Mouse (Mus musculus): ENCODE measurements around the gene Gm11563. TPM values are rescaled to one million over a fixed set of nuclear protein-coding genes. Genes with fewer than 3 reads are reported as not detected.
"Not testable (repeated sequence)": the region's sequence is repeated elsewhere in the genome, so short reads cannot be mapped to it uniquely, and the experiment has no call there.

The Gm11563 gene
- not detected in 2 replicates for polyA plus RNA-seq (2015; fragmentation: Nextera tagmentation; extraction: Ambion mirVana)

DNA sequence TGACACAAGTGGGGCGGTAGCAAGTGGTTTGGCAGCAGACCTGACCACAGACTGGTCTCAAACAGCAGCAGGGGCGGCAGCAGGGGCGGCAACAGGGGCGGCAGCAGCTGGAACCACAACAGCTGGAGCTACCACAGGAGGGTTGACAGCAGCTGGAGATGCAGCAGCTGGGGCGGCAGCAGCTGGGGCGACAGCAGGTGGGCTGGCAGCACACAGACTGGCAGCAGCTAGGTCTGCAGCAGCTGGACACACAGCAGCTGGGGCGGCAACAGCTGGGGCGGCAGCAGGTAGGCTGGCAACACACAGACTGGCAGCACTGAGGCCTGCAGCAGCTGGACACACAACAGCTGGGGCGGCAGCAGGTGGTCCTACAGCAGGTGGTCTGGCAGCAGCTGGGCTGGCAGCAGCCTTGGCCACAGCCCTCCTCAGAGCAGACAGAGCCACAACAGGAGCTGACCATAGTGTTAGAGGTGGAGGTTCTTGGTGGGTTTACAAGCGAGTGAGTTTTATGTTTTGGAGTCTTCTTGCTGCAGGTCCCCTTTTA, at the start of gene Gm11563:
TSS of gene Gm11563 (minus strand) at position 494 of the 544 bp plus-strand sequence.
- H3K27me3 ChIP-seq (ENCODE audit: control insufficient read depth, insufficient read depth, low read length); H3K4me1 ChIP-seq (replicated peaks; ENCODE audit: control insufficient read depth, insufficient read depth); ATAC-seq (ENCODE audit: low FRiP score, low TSS enrichment); DNase-seq (ENCODE audit: low spot score); H3K4me3 ChIP-seq (ENCODE audit: low read depth, low read length); H3K4me2 ChIP-seq (replicated peaks; ENCODE audit: low read depth); H3K36me3 ChIP-seq (ENCODE audit: control insufficient read depth, insufficient read depth, low read length); H3K27ac ChIP-seq (replicated peaks); H3K9ac ChIP-seq (ENCODE audit: low read length); H3K9me3 ChIP-seq (ENCODE audit: control insufficient read depth, low read length): not testable (repeated sequence)
- 58% methylated on average over 10 of the region's 10 CpGs for WGBS

DNA sequence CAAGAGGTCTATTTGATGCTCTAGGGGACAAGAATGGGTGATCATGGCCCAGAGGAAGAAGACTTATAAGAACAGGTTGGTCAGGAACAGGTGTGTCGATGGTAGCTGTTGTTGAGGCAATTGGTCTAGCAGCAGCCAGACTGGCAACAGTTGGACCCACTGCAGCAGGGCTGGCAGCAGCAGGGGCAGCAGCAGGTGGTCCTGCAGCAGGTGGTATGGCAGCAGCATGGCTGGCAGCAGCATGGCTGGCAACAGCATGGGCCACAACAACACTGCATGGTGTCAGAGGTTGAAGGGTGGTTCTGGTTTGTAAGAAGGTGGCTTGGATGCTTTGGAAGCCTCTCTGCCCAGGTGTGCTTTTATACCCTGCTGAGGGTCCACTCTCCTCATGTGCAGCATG, 31.7 kb upstream of the Gm11563 start, which contains the start of gene Gm14190:
TSS of gene Gm14190 (minus strand) at position 278 of the 400 bp plus-strand sequence.
- WGBS: 100% methylated on average over 1 of the region's 1 CpGs
- H3K36me3 ChIP-seq (ENCODE audit: control insufficient read depth, insufficient read depth, low read length): no peaks in the 10 kb centered on the region
- no peak within 1 kb of the TSS for H3K4me2 ChIP-seq (replicated peaks; ENCODE audit: low read depth)
- no peaks in the 10 kb centered on the region for H3K4me1 ChIP-seq (replicated peaks; ENCODE audit: control insufficient read depth, insufficient read depth)
- no peak within 1 kb of the TSS for H3K9ac ChIP-seq (ENCODE audit: low read length)
- H3K27me3 ChIP-seq (ENCODE audit: control insufficient read depth, insufficient read depth, low read length): no peaks in the 10 kb centered on the region
- H3K9me3 ChIP-seq (ENCODE audit: control insufficient read depth, low read length): no peaks in the 10 kb centered on the region
- no peak within 1 kb of the TSS for H3K4me3 ChIP-seq (ENCODE audit: low read depth, low read length)
- no peak within 1 kb of the TSS for H3K27ac ChIP-seq (replicated peaks)
- DNase-seq (ENCODE audit: low spot score): no peak
- TF ChIP-seq CTCF (IDR thresholded peaks at IDR 0.05; ENCODE audit: low read depth) (no peak), EP300 (optimal IDR thresholded peaks at IDR 0.05) (no peak)
- ATAC-seq (ENCODE audit: low FRiP score, low TSS enrichment): no peak

GRCm38 (mm10) chr11:99685235-99685634, 26.5 kb upstream of the Gm11563 start:
- H3K27me3 ChIP-seq (ENCODE audit: control insufficient read depth, insufficient read depth, low read length); H3K4me3 ChIP-seq (ENCODE audit: low read depth, low read length); H3K9me3 ChIP-seq (ENCODE audit: control insufficient read depth, low read length); H3K36me3 ChIP-seq (ENCODE audit: control insufficient read depth, insufficient read depth, low read length); DNase-seq (ENCODE audit: low spot score); H3K4me1 ChIP-seq (replicated peaks; ENCODE audit: control insufficient read depth, insufficient read depth); H3K9ac ChIP-seq (ENCODE audit: low read length); ATAC-seq (ENCODE audit: low FRiP score, low TSS enrichment); H3K4me2 ChIP-seq (replicated peaks; ENCODE audit: low read depth); H3K27ac ChIP-seq (replicated peaks): not testable (repeated sequence)
- 58% methylated on average over 1 of the region's 1 CpGs for WGBS

DNA sequence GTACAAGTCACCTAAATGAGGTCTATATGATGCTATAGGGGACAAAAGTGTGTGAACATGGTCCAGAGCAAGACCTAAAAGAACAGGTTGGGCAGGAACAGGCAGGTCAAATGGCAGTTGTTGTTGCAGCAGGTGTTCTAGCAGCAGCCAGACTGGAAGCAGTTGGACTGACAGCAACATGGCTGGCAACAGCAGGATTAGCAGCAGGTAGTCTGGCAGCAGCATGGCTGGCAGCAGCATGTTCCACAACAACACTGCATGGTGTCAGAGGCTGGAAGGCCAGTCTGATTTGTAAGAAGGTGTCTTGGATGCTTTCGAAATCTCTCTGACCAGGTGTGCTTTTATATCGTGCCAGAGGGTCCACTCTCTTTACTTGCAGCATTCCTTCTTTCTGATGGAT, 24.7 kb upstream of the Gm11563 start:
- H3K27ac ChIP-seq (replicated peaks): no peak overlapping the region
- no peaks in the 10 kb centered on the region for H3K36me3 ChIP-seq (ENCODE audit: control insufficient read depth, insufficient read depth, low read length)
- no peak for DNase-seq (ENCODE audit: low spot score)
- no peak overlapping the region for H3K9ac ChIP-seq (ENCODE audit: low read length)
- no peaks in the 10 kb centered on the region for H3K4me1 ChIP-seq (replicated peaks; ENCODE audit: control insufficient read depth, insufficient read depth)
- 84% methylated on average over 2 of the region's 2 CpGs for WGBS
- ATAC-seq (ENCODE audit: low FRiP score, low TSS enrichment): no peak
- TF ChIP-seq CTCF (IDR thresholded peaks at IDR 0.05; ENCODE audit: low read depth) (no peak), EP300 (optimal IDR thresholded peaks at IDR 0.05) (no peak)
- no peak overlapping the region for H3K4me2 ChIP-seq (replicated peaks; ENCODE audit: low read depth)
- no peak overlapping the region for H3K4me3 ChIP-seq (ENCODE audit: low read depth, low read length)
- no peaks in the 10 kb centered on the region for H3K9me3 ChIP-seq (ENCODE audit: control insufficient read depth, low read length)
- H3K27me3 ChIP-seq (ENCODE audit: control insufficient read depth, insufficient read depth, low read length): no peaks in the 10 kb centered on the region

GRCm38 (mm10) chr11:99665860-99666259, 7.1 kb upstream of the Gm11563 start, which contains the start of gene Krtap4-6:
TSS of gene Krtap4-6 (minus strand) at chr11:99665960.
- no peak within 1 kb of the TSS for H3K9ac ChIP-seq (ENCODE audit: low read length)
- no peak for TF ChIP-seq EP300 (optimal IDR thresholded peaks at IDR 0.05)
- TF ChIP-seq CTCF (IDR thresholded peaks at IDR 0.05; ENCODE audit: low read depth): no peak
- H3K27ac ChIP-seq (replicated peaks): no peak within 1 kb of the TSS
- DNase-seq (ENCODE audit: low spot score) (no peak), ATAC-seq (ENCODE audit: low FRiP score, low TSS enrichment) (no peak)
- H3K9me3 ChIP-seq (ENCODE audit: control insufficient read depth, low read length): no peaks in the 10 kb centered on the region
- H3K36me3 ChIP-seq (ENCODE audit: control insufficient read depth, insufficient read depth, low read length): no peaks in the 10 kb centered on the region
- no peak within 1 kb of the TSS for H3K4me2 ChIP-seq (replicated peaks; ENCODE audit: low read depth)
- no peak within 1 kb of the TSS for H3K4me3 ChIP-seq (ENCODE audit: low read depth, low read length)
- H3K27me3 ChIP-seq (ENCODE audit: control insufficient read depth, insufficient read depth, low read length): no peaks in the 10 kb centered on the region
- no peaks in the 10 kb centered on the region for H3K4me1 ChIP-seq (replicated peaks; ENCODE audit: control insufficient read depth, insufficient read depth)

- Histone ChIP-seq H3K27ac (replicated peaks) (no peak overlapping the region), H3K27me3 (ENCODE audit: control insufficient read depth, insufficient read depth, low read length) (no peaks in the 10 kb centered on the region), H3K9me3 (ENCODE audit: control insufficient read depth, low read length) (no peaks in the 10 kb centered on the region), H3K36me3 (ENCODE audit: control insufficient read depth, insufficient read depth, low read length) (no peaks in the 10 kb centered on the region), H3K4me1 (replicated peaks; ENCODE audit: control insufficient read depth, insufficient read depth) (no peaks in the 10 kb centered on the region), H3K4me2 (replicated peaks; ENCODE audit: low read depth) (no peak overlapping the region), H3K9ac (ENCODE audit: low read length) (no peak overlapping the region), H3K4me3 (ENCODE audit: low read depth, low read length) (no peak overlapping the region)
- no peak for DNase-seq (ENCODE audit: low spot score)
- WGBS: 79% methylated on average over 10 of the region's 10 CpGs
- no peak for TF ChIP-seq CTCF (IDR thresholded peaks at IDR 0.05; ENCODE audit: low read depth)
- TF ChIP-seq EP300 (optimal IDR thresholded peaks at IDR 0.05): no peak
- no peak for ATAC-seq (ENCODE audit: low FRiP score, low TSS enrichment)
Measured at GRCm38 (mm10) chr11:99662802-99663201, 4.0 kb upstream of the Gm11563 start.
